Mouse (Mus musculus): ENCODE results near the gene Bsg. TPM values are rescaled to one million over a fixed set of nuclear protein-coding genes. Genes with fewer than 3 reads are reported as not detected.
A peak's percentile ranks its signal among the peaks of the same experiment; 100 is the strongest.

Gene Bsg
- total and polyA plus RNA-seq, 3 experiments, result 318 to 700 (median 346) TPM

- TF ChIP-seq CTCF (IDR thresholded peaks at IDR 0.05 in 2 of 3, conservative IDR thresholded peaks at IDR 0.05 in 1 of 3; ENCODE audit: control insufficient read depth in 1 of 3, insufficient read depth in 1 of 3, low read depth in 2 of 3, low read length in 3 of 3, poor library complexity in 1 of 3, severe bottlenecking in 1 of 3) (peak; percentile 57 to 77 (median 60)), MAFK (IDR thresholded peaks at IDR 0.05; ENCODE audit: borderline replicate concordance, low read depth, low read length) (no peak), ELF1 (IDR thresholded peaks at IDR 0.05; ENCODE audit: low read depth, low read length) (no peak), ZNF384 (IDR thresholded peaks at IDR 0.05; ENCODE audit: low read depth, low read length) (no peak), MEF2A (IDR thresholded peaks at IDR 0.05; ENCODE audit: extremely low read depth, insufficient replicate concordance, low read depth, low read length, poor library complexity, severe bottlenecking) (no peak), GATA1 (IDR thresholded peaks at IDR 0.05; ENCODE audit: low read depth, low read length) (no peak), CHD1 (IDR thresholded peaks at IDR 0.05; ENCODE audit: low read depth, low read length) (no peak), EP300 (IDR thresholded peaks at IDR 0.05; ENCODE audit: low read depth in 1 of 2, low read length in 2 of 2) (no peak), TAL1 (IDR thresholded peaks at IDR 0.05; ENCODE audit: low read length) (no peak), SIN3A (IDR thresholded peaks at IDR 0.05; ENCODE audit: low read length) (no peak), RAD21 (IDR thresholded peaks at IDR 0.05; ENCODE audit: low read depth, low read length) (peak; percentile 4), USF1 (IDR thresholded peaks at IDR 0.05; ENCODE audit: low read depth, low read length) (no peak), MYB (IDR thresholded peaks at IDR 0.05; ENCODE audit: low read depth, low read length) (no peak)
- no peak overlapping the region for H3K27ac ChIP-seq (ENCODE audit: control insufficient read depth, low read depth, low read length)
- H3K4me3 ChIP-seq (ENCODE audit: control insufficient read depth in 1 of 2, insufficient read depth in 1 of 2, low read depth in 2 of 2, low read length in 2 of 2), result no peak overlapping the region
- DNase-seq (ENCODE audit: low read depth, low spot score), result peak; percentile 47
- H3K36me3 ChIP-seq (ENCODE audit: control insufficient read depth in 1 of 2, insufficient read depth in 2 of 2, low read length in 2 of 2), result no peaks in the 10 kb centered on the region; a peak in 1 of 4 replicates
- H3K9ac ChIP-seq (ENCODE audit: control insufficient read depth, low read depth, low read length, poor library complexity, severe bottlenecking), result no peak overlapping the region
- H3K27me3 ChIP-seq (ENCODE audit: control insufficient read depth in 1 of 2, insufficient read depth in 2 of 2, low read length in 2 of 2), result no peaks in the 10 kb centered on the region
- H3K9me3 ChIP-seq (replicated peaks; ENCODE audit: insufficient read depth, low read length), result no peaks in the 10 kb centered on the region
- no peaks in the 10 kb centered on the region for H3K4me1 ChIP-seq (ENCODE audit: control insufficient read depth in 1 of 2, insufficient read depth in 2 of 2, low read length in 2 of 2)
- no peaks in the 10 kb centered on the region for H3K79me2 ChIP-seq (ENCODE audit: control insufficient read depth, insufficient read depth, low read length, poor library complexity)
Observed at GRCm38 (mm10) chr10:79738259-79738658, 34.0 kb downstream of the Bsg start.

- Histone ChIP-seq H3K27ac (ENCODE audit: control insufficient read depth, low read depth, low read length) (no peak overlapping the region), H3K27me3 (ENCODE audit: control insufficient read depth in 1 of 2, insufficient read depth in 2 of 2, low read length in 2 of 2) (no peaks in the 10 kb centered on the region), H3K9ac (ENCODE audit: control insufficient read depth, low read depth, low read length, poor library complexity, severe bottlenecking) (no peak overlapping the region), H3K4me1 (ENCODE audit: control insufficient read depth in 1 of 2, insufficient read depth in 2 of 2, low read length in 2 of 2) (no peaks in the 10 kb centered on the region), H3K9me3 (replicated peaks; ENCODE audit: insufficient read depth, low read length) (no peaks in the 10 kb centered on the region), H3K79me2 (ENCODE audit: control insufficient read depth, insufficient read depth, low read length, poor library complexity) (no peaks in the 10 kb centered on the region), H3K4me3 (ENCODE audit: control insufficient read depth in 1 of 2, insufficient read depth in 1 of 2, low read depth in 2 of 2, low read length in 2 of 2) (no peak overlapping the region), H3K36me3 (ENCODE audit: control insufficient read depth in 1 of 2, insufficient read depth in 2 of 2, low read length in 2 of 2) (no peaks in the 10 kb centered on the region; a peak in 1 of 4 replicates)
- DNase-seq (ENCODE audit: low read depth, low spot score), result no peak
- TF ChIP-seq RAD21 (IDR thresholded peaks at IDR 0.05; ENCODE audit: low read depth, low read length), result no peak
- TF ChIP-seq MYC (IDR thresholded peaks at IDR 0.05; ENCODE audit: low read depth, low read length), result no peak
- no peak for TF ChIP-seq GATA1 (IDR thresholded peaks at IDR 0.05; ENCODE audit: low read depth, low read length)
- TF ChIP-seq CTCF (IDR thresholded peaks at IDR 0.05 in 2 of 3, conservative IDR thresholded peaks at IDR 0.05 in 1 of 3; ENCODE audit: control insufficient read depth in 1 of 3, insufficient read depth in 1 of 3, low read depth in 2 of 3, low read length in 3 of 3, poor library complexity in 1 of 3, severe bottlenecking in 1 of 3), result no peak
- TF ChIP-seq ZMIZ1 (IDR thresholded peaks at IDR 0.05; ENCODE audit: low read depth, low read length), result no peak
- TF ChIP-seq TCF12 (IDR thresholded peaks at IDR 0.05; ENCODE audit: low read depth, low read length), result no peak
- no peak for TF ChIP-seq MAZ (IDR thresholded peaks at IDR 0.05; ENCODE audit: low read depth, low read length)
- TF ChIP-seq NRF1 (IDR thresholded peaks at IDR 0.05; ENCODE audit: insufficient read depth, low read depth, low read length, poor library complexity, severe bottlenecking), result no peak
- TF ChIP-seq EP300 (IDR thresholded peaks at IDR 0.05; ENCODE audit: low read depth in 1 of 2, low read length in 2 of 2), result no peak
- no peak for TF ChIP-seq ZNF384 (IDR thresholded peaks at IDR 0.05; ENCODE audit: low read depth, low read length)
- no peak for TF ChIP-seq ZKSCAN1 (IDR thresholded peaks at IDR 0.05; ENCODE audit: low read depth, low read length)
- no peak for TF ChIP-seq NELFE (IDR thresholded peaks at IDR 0.05; ENCODE audit: low read depth, low read length)
- no peak for TF ChIP-seq TBP (IDR thresholded peaks at IDR 0.05; ENCODE audit: low read depth, low read length)
Observed at GRCm38 (mm10) chr10:79739234-79739633, 34.9 kb downstream of the Bsg start.
